In the genomic region with DNA sequence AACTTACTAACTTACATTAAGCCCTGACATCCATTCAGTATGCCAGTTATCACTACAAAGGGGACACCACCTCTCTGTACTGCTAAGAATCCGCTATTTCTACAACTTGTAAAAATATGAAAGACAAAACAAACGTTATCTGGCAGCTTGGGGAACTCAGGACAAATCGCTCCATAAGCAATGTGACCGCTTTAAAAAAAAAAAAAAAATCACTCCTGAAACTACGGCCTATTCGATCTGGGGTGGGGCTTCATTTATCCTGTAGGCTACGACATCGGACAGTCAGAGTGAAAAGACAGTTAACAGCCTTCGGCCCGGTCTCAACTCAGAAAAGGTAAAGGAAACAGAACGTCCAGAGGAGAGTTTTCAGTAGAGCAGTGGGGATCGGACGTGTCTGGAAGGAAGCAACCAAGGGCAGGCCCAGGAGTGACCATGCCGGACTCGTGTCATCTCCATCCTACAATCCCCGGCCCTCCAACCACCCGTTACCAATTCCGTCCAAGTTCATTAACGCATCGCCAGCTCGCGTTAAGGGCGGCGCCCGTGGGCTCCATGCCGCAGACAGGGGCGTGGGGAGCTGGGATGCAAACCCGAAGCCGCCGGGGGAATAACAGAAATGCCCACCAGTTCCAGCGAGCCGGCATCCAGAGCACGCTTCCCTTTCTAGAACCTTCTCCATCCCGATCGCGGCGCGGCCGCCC, we compare ENCODE assay signal across 8 mouse cellular contexts. TPM values are rescaled to one million over a fixed set of nuclear protein-coding genes. Genes with fewer than 3 reads are reported as not detected.
DNase-seq lines count a peak whose midpoint lies in the region; ATAC-seq and TF ChIP-seq lines count a peak whose summit lies in the region.

No protein-coding gene starts in this region.

- TF ChIP-seq EP300 in liver, embryonic 14.5 days (IDR thresholded peaks at IDR 0.05; ENCODE audit: low read depth), result no peak

- H3K27ac ChIP-seq in cerebellum, adult 2 months (ENCODE audit: insufficient read depth, low read length), result peak overlapping the region; percentile 39; the same call in 1 of the 2 replicates
- H3K27ac ChIP-seq in forebrain, embryonic 16.5 days (ENCODE audit: low read length), result peak overlapping the region; percentile 82
- H3K27ac ChIP-seq in liver, embryonic 14.5 days, result peak overlapping the region; percentile 64
- H3K27ac ChIP-seq in stomach, embryonic 16.5 days (ENCODE audit: low read length), result peak overlapping the region; percentile 87

- no peak for DNase-seq in cerebellum, adult 2 months
- DNase-seq in cerebellum, adult 11-12 months, result no peak
- peak; percentile 8 for DNase-seq in retina, adult 2 months (ENCODE audit: low read depth, low spot score)
- DNase-seq in retina, embryonic 14.5 days (ENCODE audit: low spot score), result no peak
- DNase-seq in liver, embryonic 14.5 days (ENCODE audit: low read depth in 3 of 3, low spot score in 3 of 3), result peak in 2 of 3 experiments; percentile 10 to 11
- DNase-seq in adrenal gland, adult (ENCODE audit: inconsistent age in 2 of 2, low spot score in 1 of 2), result no peak

- ATAC-seq in forebrain, embryonic 16.5 days, result no peak; the same call in 1 of the 2 replicates
- peak; percentile 54 for ATAC-seq in liver, embryonic 14.5 days (ENCODE audit: insufficient read depth)
- ATAC-seq in stomach, embryonic 16.5 days (ENCODE audit: insufficient read depth, low FRiP score), result no peak

- H3K36me3 ChIP-seq in forebrain, embryonic 16.5 days (ENCODE audit: control insufficient read depth, insufficient read depth), result peaks cover 21% of the 10 kb centered on the region
- H3K36me3 ChIP-seq in liver, embryonic 14.5 days (replicated peaks; ENCODE audit: control insufficient read depth, insufficient read depth, low read depth), result peaks cover 31% of the 10 kb centered on the region
- H3K36me3 ChIP-seq in stomach, embryonic 16.5 days (ENCODE audit: control insufficient read depth, insufficient read depth, low read length), result peaks cover 11% of the 10 kb centered on the region

- H3K4me1 ChIP-seq in cerebellum, adult 2 months (ENCODE audit: control insufficient read depth, insufficient read depth, low read length), result 0 out of 2 replicates have a peak, but pooled peaks cover 3% of the 10 kb centered on the region
- peaks cover 18% of the 10 kb centered on the region for H3K4me1 ChIP-seq in forebrain, embryonic 16.5 days (replicated peaks; ENCODE audit: control insufficient read depth, insufficient read depth, low read length)
- H3K4me1 ChIP-seq in liver, embryonic 14.5 days (replicated peaks; ENCODE audit: control insufficient read depth in 2 of 2, insufficient read depth in 2 of 2, low read length in 1 of 2), result peaks cover 5 to 23% of the 10 kb centered on the region in 2 experiments
- H3K4me1 ChIP-seq in stomach, embryonic 16.5 days (ENCODE audit: control insufficient read depth, insufficient read depth, low read length), result peaks cover 11% of the 10 kb centered on the region

- H3K4me3 ChIP-seq in cerebellum, adult 2 months (replicated peaks; ENCODE audit: insufficient read depth, low read depth, low read length), result peak overlapping the region; percentile 89
- H3K4me3 ChIP-seq in forebrain, embryonic 16.5 days (replicated peaks; ENCODE audit: low read length), result peak overlapping the region; percentile 94
- peak overlapping the region; percentile 95 to 96 for H3K4me3 ChIP-seq in liver, embryonic 14.5 days (ENCODE audit: insufficient read depth in 1 of 2, low read depth in 2 of 2, low read length in 2 of 2)
- peak overlapping the region; percentile 97 for H3K4me3 ChIP-seq in stomach, embryonic 16.5 days (replicated peaks; ENCODE audit: low read length)

- TF ChIP-seq POLR2A in cerebellum, adult 2 months (IDR thresholded peaks at IDR 0.05; ENCODE audit: borderline replicate concordance, insufficient read depth, low read length), result no peak

- H3K9ac ChIP-seq in forebrain, embryonic 16.5 days (replicated peaks; ENCODE audit: low read depth, low read length), result peak overlapping the region; percentile 97
- peak overlapping the region; percentile 98 for H3K9ac ChIP-seq in liver, embryonic 14.5 days (replicated peaks)
- H3K9ac ChIP-seq in stomach, embryonic 16.5 days (ENCODE audit: low read length), result peak overlapping the region; percentile 99

- WGBS in cerebellum, adult 2 months, result under 1% methylated on average over 39 of the region's 39 CpGs
- under 1% methylated on average over 39 of the region's 39 CpGs for WGBS in forebrain, embryonic 16.5 days
- under 1% methylated on average over 39 of the region's 39 CpGs for WGBS in liver, embryonic 14.5 days (ENCODE audit: insufficient replicate concordance)
- WGBS in stomach, embryonic 16.5 days, result under 1% methylated on average over 39 of the region's 39 CpGs

- H3K9me3 ChIP-seq in forebrain, embryonic 16.5 days (ENCODE audit: control insufficient read depth, low read length), result no peaks in the 10 kb centered on the region
- H3K9me3 ChIP-seq in liver, embryonic 14.5 days (ENCODE audit: control insufficient read depth, low read length), result no peaks in the 10 kb centered on the region
- H3K9me3 ChIP-seq in stomach, embryonic 16.5 days (replicated peaks; ENCODE audit: control insufficient read depth, low read length), result no peaks in the 10 kb centered on the region

- TF ChIP-seq CTCF in cerebellum, adult 2 months (IDR thresholded peaks at IDR 0.05; ENCODE audit: borderline replicate concordance, insufficient read depth, low read depth, low read length), result no peak
- TF ChIP-seq CTCF in liver, embryonic 14.5 days (IDR thresholded peaks at IDR 0.05; ENCODE audit: low read depth), result no peak

- peak overlapping the region; percentile 81 for H3K4me2 ChIP-seq in forebrain, embryonic 16.5 days (ENCODE audit: low read length)
- peak overlapping the region; percentile 95 for H3K4me2 ChIP-seq in liver, embryonic 14.5 days (ENCODE audit: low read depth)
- H3K4me2 ChIP-seq in stomach, embryonic 16.5 days (ENCODE audit: low read depth, low read length), result peak overlapping the region; percentile 94

- H3K27me3 ChIP-seq in cerebellum, adult 2 months (ENCODE audit: control insufficient read depth, insufficient read depth, low read length), result no peaks in the 10 kb centered on the region
- H3K27me3 ChIP-seq in forebrain, embryonic 16.5 days (replicated peaks; ENCODE audit: control insufficient read depth, insufficient read depth, low read length), result no peaks in the 10 kb centered on the region
- H3K27me3 ChIP-seq in liver, embryonic 14.5 days (ENCODE audit: control insufficient read depth, insufficient read depth, low read length), result no peaks in the 10 kb centered on the region
- H3K27me3 ChIP-seq in stomach, embryonic 16.5 days (ENCODE audit: control insufficient read depth, insufficient read depth, low read length), result no peaks in the 10 kb centered on the region

RNA-seq across cellular contexts. Expression of gene Cct8, which starts 0.6 kb away (rescaled TPM):
- polyA plus RNA-seq in cerebellum, adult 2 months (2012; rRNA removed), result 155 and 158 TPM in 2 replicates
- polyA plus RNA-seq in forebrain, embryonic 16.5 days (2015; fragmentation: Nextera tagmentation; extraction: Ambion mirVana), result 450 and 485 TPM in 2 replicates
- polyA plus RNA-seq in liver, embryonic 14.5 days (2012; rRNA removed), result 61.7 and 108 TPM in 2 replicates
- 248 and 259 TPM in 2 replicates for polyA plus RNA-seq in liver, embryonic 14.5 days (2014; fragmentation: Nextera tagmentation; extraction: Ambion mirVana)
- 364 and 381 TPM in 2 replicates for polyA plus RNA-seq in stomach, embryonic 16.5 days (2015; fragmentation: Nextera tagmentation; extraction: Ambion mirVana)

RNA-seq across cellular contexts. Expression of gene Usp16, which starts 40.6 kb away (rescaled TPM):
- 65.5 and 71.5 TPM in 2 replicates for polyA plus RNA-seq in cerebellum, adult 2 months (2012; rRNA removed)
- 45.8 and 51.7 TPM in 2 replicates for polyA plus RNA-seq in forebrain, embryonic 16.5 days (2015; fragmentation: Nextera tagmentation; extraction: Ambion mirVana)
- 9.4 and 16.4 TPM in 2 replicates for polyA plus RNA-seq in liver, embryonic 14.5 days (2012; rRNA removed)
- polyA plus RNA-seq in liver, embryonic 14.5 days (2014; fragmentation: Nextera tagmentation; extraction: Ambion mirVana), result 21.5 and 22.2 TPM in 2 replicates
- polyA plus RNA-seq in stomach, embryonic 16.5 days (2015; fragmentation: Nextera tagmentation; extraction: Ambion mirVana), result 35.3 and 39.0 TPM in 2 replicates

RNA-seq across cellular contexts. Expression of gene Rwdd2b, which starts 54.7 kb away (rescaled TPM):
- 10.2 and 11.5 TPM in 2 replicates for polyA plus RNA-seq in cerebellum, adult 2 months (2012; rRNA removed)
- polyA plus RNA-seq in forebrain, embryonic 16.5 days (2015; fragmentation: Nextera tagmentation; extraction: Ambion mirVana), result 11.7 and 14.4 TPM in 2 replicates
- polyA plus RNA-seq in liver, embryonic 14.5 days (2012; rRNA removed), result 2.4 and 2.7 TPM in 2 replicates
- 4.1 and 4.5 TPM in 2 replicates for polyA plus RNA-seq in liver, embryonic 14.5 days (2014; fragmentation: Nextera tagmentation; extraction: Ambion mirVana)
- polyA plus RNA-seq in stomach, embryonic 16.5 days (2015; fragmentation: Nextera tagmentation; extraction: Ambion mirVana), result 10.7 and 12.0 TPM in 2 replicates

RNA-seq across cellular contexts. Expression of gene Map3k7cl, which starts 58.0 kb away (rescaled TPM):
- 0.98 and 1.00 TPM in 2 replicates for polyA plus RNA-seq in cerebellum, adult 2 months (2012; rRNA removed)
- polyA plus RNA-seq in forebrain, embryonic 16.5 days (2015; fragmentation: Nextera tagmentation; extraction: Ambion mirVana), result 0.13 TPM in 1 of 2 replicates, not detected in the other
- polyA plus RNA-seq in liver, embryonic 14.5 days (2012; rRNA removed), result 0.04 and 0.13 TPM in 2 replicates
- polyA plus RNA-seq in liver, embryonic 14.5 days (2014; fragmentation: Nextera tagmentation; extraction: Ambion mirVana), result not detected in 2 replicates
- 0.40 and 0.59 TPM in 2 replicates for polyA plus RNA-seq in stomach, embryonic 16.5 days (2015; fragmentation: Nextera tagmentation; extraction: Ambion mirVana)

Comparison
In these comparisons a context has a peak if more than half of its experiments do, and no peak if none do; other contexts are left out.
1. DNase-seq: peak in retina, adult 2 months (single experiment) and liver, embryonic 14.5 days (2 of 3); none in cerebellum, adult 2 months (0 of 2), cerebellum, adult 11-12 months (single experiment), retina, embryonic 14.5 days (single experiment) and adrenal gland, adult (0 of 2).
2. Peak in every context shown above with its lines, with median percentiles within 50 percentile points of each other: H3K27ac ChIP-seq, H3K4me3 ChIP-seq, H3K4me2 ChIP-seq and H3K9ac ChIP-seq.